Comparison of ENCODE assay signal across 24 mouse cellular contexts in genomic region chr8:8233156-8233555, GRCm38 (mm10).
DNase-seq lines count a peak whose midpoint lies in the region; ATAC-seq and TF ChIP-seq lines count a peak whose summit lies in the region.
"Had no signal": no experiment of that assay in that cellular context is flagged by ENCODE, and none has a peak within 500 bp of the region (broad histone marks: within the 10 kb centered on the region; RNA-seq: fewer than 3 reads in every experiment).

No protein-coding gene starts in this region.

- no peaks in the 10 kb centered on the region for H3K9me3 ChIP-seq in heart, embryonic 10.5 days
- H3K9me3 ChIP-seq in midbrain, embryonic 14.5 days (ENCODE audit: control insufficient read depth, low read length): no peaks in the 10 kb centered on the region
- H3K9me3 ChIP-seq: embryonic facial prominence, embryonic 10.5 days; embryonic facial prominence, embryonic 13.5 days; forebrain, embryonic 12.5 days; forebrain, embryonic 15.5 days; hindbrain, embryonic 10.5 days; hindbrain, embryonic 13.5 days; intestine, embryonic 15.5 days had no signal

- WGBS in heart, embryonic 10.5 days: 87% methylated on average over 4 of the region's 4 CpGs
- 90% methylated on average over 4 of the region's 4 CpGs for WGBS in midbrain, embryonic 14.5 days

- no peak overlapping the region for H3K27ac ChIP-seq in heart, embryonic 10.5 days
- peak overlapping the region; percentile 45 for H3K27ac ChIP-seq in cortical plate, adult 2 months (ENCODE audit: insufficient read depth, low read length)
- H3K27ac ChIP-seq in midbrain, embryonic 14.5 days (replicated peaks; ENCODE audit: low read depth, low read length): no peak overlapping the region
- H3K27ac ChIP-seq: embryonic facial prominence, embryonic 10.5 days; embryonic facial prominence, embryonic 13.5 days; forebrain, embryonic 12.5 days; heart, adult 2 months; hindbrain, embryonic 10.5 days; hindbrain, embryonic 13.5 days; intestine, embryonic 15.5 days had no signal

- no peak for TF ChIP-seq POLR2A in cortical plate, adult 2 months (IDR thresholded peaks at IDR 0.05; ENCODE audit: extremely low read depth, insufficient read depth, low read length)

- no peak for TF ChIP-seq CTCF in cortical plate, adult 2 months (IDR thresholded peaks at IDR 0.05; ENCODE audit: extremely low read depth, insufficient read depth, low read length)

- H3K36me3 ChIP-seq in heart, embryonic 10.5 days: no peaks in the 10 kb centered on the region
- H3K36me3 ChIP-seq in midbrain, embryonic 14.5 days (ENCODE audit: control insufficient read depth, insufficient read depth, low read length): no peaks in the 10 kb centered on the region
- H3K36me3 ChIP-seq: embryonic facial prominence, embryonic 10.5 days; embryonic facial prominence, embryonic 13.5 days; forebrain, embryonic 12.5 days; forebrain, embryonic 15.5 days; hindbrain, embryonic 10.5 days; hindbrain, embryonic 13.5 days; intestine, embryonic 15.5 days had no signal

- intact Hi-C loops in heart, postnatal 25 days (cut with DNase I): no loop called here
- intact Hi-C loops in left cerebral cortex, postnatal 25 days (cut with DNase I): loop anchor here (5.0 to 10.0 kb wide), 3 partner anchors 136 to 762 kb away; no protein-coding TSS in a partner anchor
- intact Hi-C loops in left cerebral cortex, postnatal 4 days (cut with DNase I): loop anchor here (10.0 kb wide), 1 partner anchor 422 kb away; no protein-coding TSS in a partner anchor

- H3K4me2 ChIP-seq in midbrain, embryonic 14.5 days (ENCODE audit: low read length): no peak overlapping the region
- H3K4me2 ChIP-seq: embryonic facial prominence, embryonic 13.5 days; forebrain, embryonic 12.5 days; forebrain, embryonic 15.5 days; heart, embryonic 11.5 days; hindbrain, embryonic 13.5 days; intestine, embryonic 15.5 days had no signal

- H3K9ac ChIP-seq in midbrain, embryonic 14.5 days (replicated peaks; ENCODE audit: low read length): no peak overlapping the region
- H3K9ac ChIP-seq: embryonic facial prominence, embryonic 13.5 days; forebrain, embryonic 12.5 days; forebrain, embryonic 15.5 days; hindbrain, embryonic 13.5 days; intestine, embryonic 15.5 days had no signal

- ATAC-seq in midbrain, embryonic 14.5 days (ENCODE audit: low FRiP score, low TSS enrichment): no peak
- ATAC-seq: CD4-positive, CD25-positive, alpha-beta regulatory T cell, adult 4 months; forebrain, embryonic 15.5 days; hindbrain, embryonic 16.5 days; intestine, embryonic 15.5 days had no signal

- H3K4me3 ChIP-seq in heart, embryonic 10.5 days: no peak overlapping the region
- no peak overlapping the region for H3K4me3 ChIP-seq in cortical plate, adult 2 months (ENCODE audit: insufficient read depth, low read length)
- H3K4me3 ChIP-seq in midbrain, embryonic 14.5 days (replicated peaks; ENCODE audit: low read depth, low read length): no peak overlapping the region
- H3K4me3 ChIP-seq: embryonic facial prominence, embryonic 10.5 days; embryonic facial prominence, embryonic 13.5 days; erythroblast, embryonic 14.5 days; forebrain, embryonic 12.5 days; forebrain, embryonic 15.5 days; heart, adult 2 months; hindbrain, embryonic 10.5 days; hindbrain, embryonic 13.5 days; intestine, embryonic 15.5 days had no signal

- peaks cover 14% of the 10 kb centered on the region for H3K4me1 ChIP-seq in heart, embryonic 10.5 days
- H3K4me1 ChIP-seq in cortical plate, adult 2 months (ENCODE audit: control insufficient read depth, insufficient read depth, low read length): peaks cover 4% of the 10 kb centered on the region
- peaks cover 3% of the 10 kb centered on the region; the same call in 1 of the 2 replicates for H3K4me1 ChIP-seq in midbrain, embryonic 14.5 days (ENCODE audit: control insufficient read depth, insufficient read depth, low read length)
- H3K4me1 ChIP-seq: embryonic facial prominence, embryonic 13.5 days; intestine, embryonic 15.5 days had no signal

- no peaks in the 10 kb centered on the region for H3K27me3 ChIP-seq in heart, embryonic 10.5 days (ENCODE audit: insufficient read depth, poor library complexity, severe bottlenecking)
- H3K27me3 ChIP-seq in midbrain, embryonic 14.5 days (ENCODE audit: control insufficient read depth, insufficient read depth, low read length): no peaks in the 10 kb centered on the region
- H3K27me3 ChIP-seq: embryonic facial prominence, embryonic 13.5 days; forebrain, embryonic 12.5 days; forebrain, embryonic 15.5 days; hindbrain, embryonic 13.5 days; intestine, embryonic 15.5 days had no signal

- peak; percentile 13 for DNase-seq in heart, embryonic 10.5 days (ENCODE audit: low spot score)
- DNase-seq in heart, postnatal 25 days (ENCODE audit: low spot score): no peak
- peak; percentile 8 to 73 for DNase-seq in left cerebral cortex, postnatal 25 days (ENCODE audit: low spot score in 2 of 2)
- DNase-seq in left cerebral cortex, postnatal 4 days: no peak
- DNase-seq in brain, adult 2 months (ENCODE audit: low read depth, low spot score): peak; percentile 45
- no peak for DNase-seq in midbrain, embryonic 14.5 days
- DNase-seq: adrenal gland, adult 2 months; adrenal gland, postnatal 14 days; gastrocnemius, postnatal 10 days; gastrocnemius, postnatal 36 days; heart, adult 2 months; heart, postnatal 36 days had no signal

Comparison
In these comparisons a context has a peak if more than half of its experiments do, and no peak if none do; other contexts are left out.
1. DNase-seq: peak in heart, embryonic 10.5 days (single experiment), left cerebral cortex, postnatal 25 days (2 of 2) and brain, adult 2 months (single experiment); none in heart, postnatal 25 days (single experiment), left cerebral cortex, postnatal 4 days (single experiment) and midbrain, embryonic 14.5 days (single experiment).